Mouse (Mus musculus) Patski (cell line): Measurements from ENCODE around the gene Pdcd1. TPM values are rescaled to one million over a fixed set of nuclear protein-coding genes. Genes with fewer than 3 reads are reported as not detected.
A peak's percentile ranks its signal among the peaks of the same experiment; 100 is the strongest.
"Not testable (repeated sequence)": the region's sequence is repeated elsewhere in the genome, so short reads cannot be mapped to it uniquely, and the experiment has no call there.

Experiments
- ATAC-seq: fragments of 100-300 bp; one replicate; pipeline ENCODE4 v1.8.0; 2021
- CTCF ChIA-PET: fragments of 350-600 bp; sonication (Branson Sonifier 250); formaldehyde crosslinking; loops from one replicate; lab custom pipeline; 2022; ENCODE audit warnings: inconsistent platforms; lab: Charles Lee
- POLR2A ChIA-PET: fragments of 350-600 bp; sonication (Branson Sonifier 250); formaldehyde crosslinking; loops from one replicate; lab custom pipeline; 2022; ENCODE audit warnings: antibody characterized with exemption, inconsistent platforms; lab: Charles Lee
- DNase-seq: peaks from one replicate; pipeline ENCODE4 v3.0.0-alpha.2; 2011; ENCODE audit warnings: low read depth, low spot score
- H3K27me3 ChIP-seq: fragments of 371-371 bp; one replicate; pipeline ENCODE4 v1.5.1; 2021
- CTCF ChIP-seq: fragments of 100-300 bp; IDR thresholded peaks from one replicate; pipeline ENCODE4 v1.5.1; 2021
- in situ Hi-C: fragments of 300-500 bp; cut with MboI; formaldehyde crosslinking; loops from 3 replicates; pipeline ENCODE4 v1.11.1; 2018; ENCODE audit warnings: low pct_unique_long_range_greater_than_20kb, mixed read lengths
- polyA plus RNA-seq: library from polyadenylated mRNA; unstranded; gene quantifications from one replicate; pipeline ENCODE4 v1.2.3, GENCODE M21; 2021

Gene Pdcd1
- polyA plus RNA-seq, 1 experiment from 2014 or later = not detected

DNA sequence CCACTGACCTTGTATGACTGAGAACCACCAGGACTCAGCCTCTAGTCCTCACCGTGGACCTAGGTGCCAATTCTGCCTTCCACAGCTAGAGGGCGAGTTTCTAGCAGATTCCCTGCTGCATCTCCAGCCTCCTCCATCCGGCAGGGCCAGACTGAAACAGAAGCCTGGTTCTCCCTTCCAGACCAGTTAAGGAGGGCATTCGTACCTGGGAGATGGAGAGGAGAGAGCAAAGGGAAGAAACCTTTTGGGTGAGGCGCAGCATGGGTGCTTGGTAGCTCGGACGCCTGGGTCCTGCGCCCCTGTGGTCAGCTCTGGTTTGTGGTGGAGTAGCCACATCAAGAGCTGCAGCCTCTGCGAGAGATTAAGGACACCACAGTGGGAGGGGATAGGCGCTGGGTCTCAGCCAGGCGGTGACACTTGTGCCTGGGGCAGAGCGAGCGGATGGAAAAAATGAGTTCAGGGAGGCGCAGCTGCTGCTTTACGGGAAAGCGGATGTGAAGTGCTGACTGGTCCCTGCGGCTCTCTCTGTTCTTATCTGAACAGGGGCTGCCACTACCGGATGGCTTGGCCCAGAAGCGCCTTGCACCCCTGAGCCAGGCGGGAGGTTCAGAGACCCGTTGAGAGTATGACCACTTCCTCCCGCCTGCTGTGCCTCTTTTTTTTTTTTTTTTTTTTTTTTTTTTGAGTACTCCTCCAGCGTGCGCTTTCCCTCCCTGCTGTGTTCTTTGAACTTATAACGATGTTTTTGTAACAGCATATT lies 17.2 kb downstream of the Pdcd1 start:
- ChIA-PET POLR2A (no interaction called here), CTCF (no interaction called here)
- peaks cover 4% of the 10 kb centered on the region for H3K27me3 ChIP-seq
- peak; percentile 79 for ATAC-seq
- TF ChIP-seq CTCF = no peak
- in situ Hi-C loops = no loop called here
- DNase-seq = no peak

DNA sequence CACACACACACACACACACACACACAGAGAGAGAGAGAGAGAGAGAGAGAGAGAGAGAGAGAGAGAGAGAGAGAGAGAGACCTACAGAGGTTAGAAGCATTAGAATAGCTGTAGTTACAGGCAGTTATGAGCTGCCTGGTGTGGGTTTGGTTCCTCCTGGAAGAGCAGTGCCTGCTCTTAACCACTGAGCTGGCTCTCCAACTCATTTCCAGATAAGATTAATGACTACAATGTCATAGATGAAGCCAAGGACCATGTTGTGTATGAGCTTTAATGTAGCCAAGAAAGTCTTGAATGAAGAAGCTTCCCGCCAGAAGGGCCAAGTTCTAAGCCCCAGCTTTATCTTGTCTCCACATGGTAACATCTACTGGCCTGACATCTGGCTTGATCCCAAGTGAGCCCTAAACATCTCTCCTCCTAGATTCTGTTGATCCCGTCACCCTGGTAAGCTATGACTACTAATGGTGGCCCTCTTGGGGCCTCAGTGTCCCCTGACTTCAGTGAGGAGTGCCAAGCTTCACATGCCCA lies 19.2 kb downstream of the Pdcd1 start:
- in situ Hi-C loops = no loop called here
- DNase-seq = no peak
- TF ChIP-seq CTCF = no peak

DNA sequence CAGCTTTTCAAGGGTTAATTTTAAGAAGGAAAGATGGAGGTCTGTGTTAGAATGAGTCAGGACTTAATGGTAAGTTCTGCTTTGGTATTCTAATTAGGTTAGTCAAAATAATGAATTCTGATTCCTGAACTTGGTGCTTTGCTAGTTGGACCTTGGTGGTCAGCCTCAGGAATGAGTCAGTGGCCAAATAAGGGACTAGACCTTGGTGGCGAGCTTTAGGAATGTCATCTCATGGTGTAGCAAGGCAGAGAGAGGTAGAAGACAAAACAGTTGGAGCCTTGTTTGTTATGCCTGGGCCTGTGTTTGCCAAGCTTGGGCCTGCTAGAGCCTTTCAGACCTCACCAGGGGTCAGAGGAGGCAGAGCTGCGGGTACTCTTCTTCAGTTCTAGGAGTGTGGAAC lies 23.6 kb downstream of the Pdcd1 start:
- DNase-seq (peak; percentile 9), ATAC-seq (peak; percentile 71)
- no peak for TF ChIP-seq CTCF
- in situ Hi-C loops = no loop called here
- CTCF ChIA-PET = no interaction called here
- peaks cover 10% of the 10 kb centered on the region for H3K27me3 ChIP-seq
- POLR2A ChIA-PET = interaction anchor here (0.6 kb wide), 1 partner anchor 961 kb away, joined by 3 read pairs; no protein-coding TSS in a partner anchor

More for the DNA sequence above, 19.2 kb downstream of the Pdcd1 start:
- no peak for ATAC-seq
- peaks cover 3% of the 10 kb centered on the region for H3K27me3 ChIP-seq
- ChIA-PET CTCF (interaction anchor here (0.9 to 1.9 kb wide), 3 partner anchors 12 to 45 kb away, joined by 3 to 6 read pairs (median 3); no protein-coding TSS in a partner anchor), POLR2A (no interaction called here)

DNA sequence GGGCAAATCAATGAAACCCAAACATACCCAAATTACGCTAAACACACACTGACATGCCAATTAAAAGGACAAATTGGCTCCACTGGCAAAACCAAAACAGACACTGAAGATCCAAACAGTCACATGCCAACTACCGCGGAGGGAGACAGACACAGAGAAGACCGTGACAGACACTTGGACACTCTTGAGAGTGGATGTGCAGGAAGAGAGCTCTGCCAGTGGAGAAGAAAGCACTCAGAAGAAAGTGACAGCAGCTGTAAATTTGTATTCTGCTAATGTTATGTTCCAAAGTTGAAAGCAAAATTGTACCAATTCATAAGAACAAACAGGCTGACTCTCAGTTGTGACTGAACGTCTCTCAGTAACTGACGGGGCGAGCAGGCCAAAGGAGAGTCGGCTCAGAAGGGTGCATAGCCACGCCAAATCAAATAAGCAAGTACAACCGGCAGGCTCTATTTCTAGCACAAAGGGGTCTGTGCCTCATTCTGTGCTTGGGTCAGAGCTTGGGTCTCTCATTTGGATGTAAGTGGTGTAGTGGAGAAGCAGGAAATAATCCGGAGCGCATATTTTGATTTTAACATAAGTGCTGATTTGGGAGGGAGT lies 24.7 kb downstream of the Pdcd1 start:
- in situ Hi-C loops = no loop called here
- DNase-seq (no peak), ATAC-seq (no peak)
- peaks cover 22% of the 10 kb centered on the region for H3K27me3 ChIP-seq
- POLR2A ChIA-PET = no interaction called here
- CTCF ChIA-PET = no interaction called here
- no peak for TF ChIP-seq CTCF

DNA sequence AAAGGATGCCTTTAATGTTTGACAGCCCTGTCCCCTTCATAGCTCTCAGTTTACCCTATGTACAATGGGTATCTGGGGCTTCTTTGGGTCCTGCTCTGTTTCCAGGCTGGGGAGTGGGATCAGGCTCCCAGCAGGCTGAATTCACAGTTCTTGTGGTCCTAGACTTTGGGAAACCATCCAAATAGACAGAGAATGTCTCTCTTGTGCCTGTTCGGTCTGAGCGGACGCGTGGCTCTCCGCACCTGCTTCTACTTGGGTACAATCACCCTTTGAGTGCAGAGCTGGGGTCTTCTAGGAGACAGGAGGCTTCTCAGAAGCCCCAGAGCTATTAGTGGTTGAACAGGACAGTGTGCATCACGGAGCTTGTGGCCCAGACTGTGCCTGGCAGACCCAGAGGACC lies 32.2 kb downstream of the Pdcd1 start, which contains the start of gene Neu4:
TSS of gene Neu4 (plus strand) at position 301 of the 400 bp plus-strand sequence.
- DNase-seq (no peak), ATAC-seq (no peak)
- no peak for TF ChIP-seq CTCF
- in situ Hi-C loops = no loop called here
- POLR2A ChIA-PET = no interaction called here
- peaks cover 37% of the 10 kb centered on the region for H3K27me3 ChIP-seq
- CTCF ChIA-PET = no interaction called here

DNA sequence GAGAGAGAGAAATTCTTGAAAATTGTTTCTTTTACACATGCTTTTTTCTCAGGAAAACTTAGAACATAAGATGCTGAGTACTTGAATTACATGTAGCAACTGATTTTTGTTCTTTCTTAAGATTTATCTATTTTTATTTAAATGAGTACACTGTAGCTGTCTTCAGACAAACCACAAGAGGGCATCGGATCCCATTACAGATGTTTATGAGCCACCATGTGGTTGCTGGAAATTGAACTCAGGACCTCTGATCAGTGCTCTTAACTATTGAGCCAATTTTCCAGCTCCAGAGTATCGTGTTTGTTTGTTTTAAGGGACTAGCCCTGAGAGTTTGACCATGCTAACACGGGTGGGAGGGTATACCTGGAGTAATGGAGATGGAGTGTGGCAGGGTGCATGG lies 40.7 kb downstream of the Pdcd1 start:
- peaks cover 17% of the 10 kb centered on the region for H3K27me3 ChIP-seq
- ChIA-PET CTCF (no interaction called here), POLR2A (no interaction called here)
- DNase-seq (no peak), ATAC-seq (no peak)
- TF ChIP-seq CTCF = peak; percentile 23
- in situ Hi-C loops = no loop called here

DNA sequence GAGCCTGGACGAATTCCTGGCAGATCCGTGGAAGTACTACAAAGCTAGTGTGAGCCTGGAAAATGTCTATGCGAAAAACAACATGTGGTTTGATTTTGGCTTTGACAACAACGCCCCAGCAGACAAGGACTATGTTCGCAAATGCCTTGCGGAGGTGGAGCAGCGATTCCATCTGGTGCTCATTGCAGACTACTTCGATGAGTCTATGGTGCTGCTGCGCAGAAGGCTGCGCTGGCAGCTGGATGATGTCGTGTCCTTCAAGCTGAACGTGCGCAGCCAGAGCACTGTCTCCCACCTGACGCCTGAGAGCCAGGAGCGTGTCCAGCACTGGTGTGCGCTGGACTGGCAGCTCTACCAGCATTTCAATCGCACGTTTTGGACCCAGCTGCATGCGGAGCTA lies 43.5 kb downstream of the Pdcd1 start:
- H3K27me3 ChIP-seq, POLR2A ChIA-PET, ATAC-seq, CTCF ChIA-PET, DNase-seq, in situ Hi-C loops: not testable (repeated sequence)

DNA sequence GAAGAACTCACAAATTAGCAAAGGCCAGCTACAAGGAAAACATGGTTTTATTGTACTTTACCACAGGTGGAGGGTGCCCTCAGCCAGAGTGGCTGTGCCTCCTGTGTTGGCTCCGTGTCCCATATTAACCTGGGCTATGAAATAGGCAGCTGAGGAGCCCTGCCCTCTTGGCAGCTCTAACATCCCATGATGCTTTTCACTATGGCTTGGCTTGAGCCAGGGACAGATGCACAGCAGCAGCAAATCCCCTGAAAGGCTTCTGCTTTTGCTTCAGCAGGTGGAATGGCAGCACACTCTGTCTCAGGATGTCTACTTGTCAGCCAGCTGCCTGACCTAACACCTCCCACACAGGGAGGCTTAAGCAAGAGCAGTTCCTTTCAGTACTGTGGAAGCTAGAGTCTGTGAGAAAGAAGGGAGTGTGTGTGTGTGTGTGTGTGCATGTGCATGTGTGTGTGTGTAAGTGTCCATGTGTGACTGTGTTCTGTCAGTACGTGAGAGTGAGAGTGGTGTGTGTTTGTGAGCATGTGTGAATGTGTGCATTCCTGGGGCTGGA lies 46.3 kb downstream of the Pdcd1 start:
- CTCF ChIA-PET, H3K27me3 ChIP-seq, DNase-seq, in situ Hi-C loops, POLR2A ChIA-PET, ATAC-seq: not testable (repeated sequence)

DNA sequence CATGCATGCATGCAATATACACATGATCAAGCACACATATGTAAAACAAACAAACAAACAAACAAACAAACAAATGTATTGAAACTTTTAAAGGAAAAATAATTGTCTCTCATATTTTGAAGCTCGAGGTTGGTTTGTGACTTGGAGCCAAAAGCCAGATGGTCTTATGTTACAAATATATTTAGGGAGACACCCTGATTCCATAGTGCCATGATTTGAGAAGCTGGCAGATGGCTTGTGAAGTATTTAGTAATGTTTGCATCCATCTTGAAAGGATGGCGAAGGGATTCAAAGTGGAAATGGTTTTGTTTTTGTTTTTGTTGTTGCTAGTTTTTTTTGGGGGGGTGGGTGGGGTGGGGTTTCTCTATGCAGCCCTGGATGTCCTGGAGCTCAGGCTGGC lies 51.3 kb downstream of the Pdcd1 start:
- no peak for TF ChIP-seq CTCF
- ChIA-PET POLR2A (no interaction called here), CTCF (no interaction called here)
- DNase-seq = no peak
- in situ Hi-C loops = no loop called here
- no peaks in the 10 kb centered on the region for H3K27me3 ChIP-seq
- ATAC-seq = no peak

DNA sequence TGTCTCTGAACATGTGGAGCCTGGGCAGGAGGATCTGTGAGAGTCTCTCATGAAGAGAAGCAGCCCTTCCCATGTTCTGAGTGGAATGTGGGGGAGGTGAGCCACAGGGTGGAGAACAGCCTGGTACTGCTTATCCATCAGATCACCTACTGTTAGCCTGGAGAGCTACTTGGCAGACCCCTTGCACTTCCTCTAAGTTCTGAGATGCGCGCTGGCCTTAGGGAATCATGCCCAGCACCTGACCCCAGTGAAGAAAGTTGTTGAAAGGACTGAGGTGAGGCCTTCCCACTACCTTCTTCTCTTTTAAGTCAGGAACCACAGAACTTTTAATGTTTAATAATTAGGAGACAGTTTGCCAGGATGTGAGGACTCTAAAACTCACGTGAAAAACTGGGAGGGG lies 60.9 kb downstream of the Pdcd1 start:
- POLR2A ChIA-PET, DNase-seq, ATAC-seq, CTCF ChIA-PET, in situ Hi-C loops, H3K27me3 ChIP-seq: not testable (repeated sequence)

DNA sequence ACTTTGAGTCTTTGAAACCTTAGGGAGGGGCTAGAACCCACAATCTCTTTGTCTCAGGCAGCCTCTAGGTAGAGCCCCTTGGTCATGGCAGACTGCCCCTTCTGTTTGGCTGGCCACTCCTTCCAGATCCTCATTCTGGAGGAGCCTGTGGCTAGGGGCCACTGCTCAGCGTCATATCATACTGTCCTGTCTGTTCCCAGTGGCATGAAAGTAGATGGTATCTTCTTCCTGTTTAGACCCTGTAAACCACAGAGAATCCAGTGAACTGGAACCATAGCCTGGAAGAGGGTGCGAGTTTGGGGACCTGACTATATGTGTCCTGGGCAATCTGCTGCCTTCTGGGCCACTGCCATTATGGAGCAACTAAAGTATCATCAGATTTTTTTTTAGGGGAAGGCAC lies 61.3 kb downstream of the Pdcd1 start:
- DNase-seq, in situ Hi-C loops, H3K27me3 ChIP-seq, POLR2A ChIA-PET, ATAC-seq, CTCF ChIA-PET: not testable (repeated sequence)

DNA sequence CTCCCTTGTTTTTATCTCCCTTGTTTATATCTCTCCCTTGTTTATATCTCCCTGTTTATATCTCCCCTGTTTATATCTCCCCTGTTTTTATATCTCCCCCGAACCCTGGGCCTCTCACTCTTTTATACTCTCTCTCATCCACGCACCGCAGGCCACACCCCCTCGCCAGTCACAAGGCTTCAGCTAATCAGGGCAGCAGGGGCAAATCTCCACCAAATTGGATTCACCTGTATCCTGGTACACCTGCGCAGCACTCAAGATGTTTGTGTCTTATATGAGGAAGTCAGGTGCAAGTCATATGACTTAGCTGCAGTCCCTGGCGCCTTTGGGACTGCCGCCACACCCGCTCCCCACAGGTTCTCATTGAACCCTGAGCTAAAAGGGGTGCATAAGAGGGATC lies 62.1 kb downstream of the Pdcd1 start, which contains the start of gene Gal3st2c:
TSS of gene Gal3st2c (plus strand) at position 301 of the 400 bp plus-strand sequence.
- POLR2A ChIA-PET, DNase-seq, CTCF ChIA-PET, ATAC-seq, H3K27me3 ChIP-seq, in situ Hi-C loops: not testable (repeated sequence)
